Mouse (Mus musculus): ENCODE data around the gene Nrd1. TPM values are rescaled to one million over a fixed set of nuclear protein-coding genes. Genes with fewer than 3 reads are reported as not detected.

Nrd1 gene
- polyA plus RNA-seq, 1 experiment from 2014 or later = 54.3 TPM

DNA sequence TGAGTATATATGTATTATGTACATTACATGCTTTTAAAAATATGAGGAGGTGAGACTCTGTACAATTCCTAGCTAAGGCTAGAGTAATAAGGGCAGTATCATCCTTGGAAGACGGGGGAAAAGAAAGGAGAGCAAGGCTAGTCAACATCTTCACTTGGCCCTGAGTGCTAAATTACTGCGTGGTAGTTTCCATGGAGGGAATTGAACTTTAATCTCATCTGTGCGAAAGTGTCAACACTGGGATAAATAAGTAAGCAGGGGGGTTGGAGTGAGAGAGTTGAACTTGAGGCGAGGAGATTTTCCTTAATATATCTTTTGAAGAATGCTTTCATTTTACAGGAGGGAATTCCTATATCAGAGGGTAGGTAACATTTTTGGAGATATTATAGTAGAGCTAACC is 13.6 kb downstream of the Nrd1 start:
- 94% methylated on average over 4 of the region's 4 CpGs for WGBS
- Histone ChIP-seq H3K4me3 (ENCODE audit: low read depth, low read length) (no peak overlapping the region), H3K4me1 (ENCODE audit: control insufficient read depth, insufficient read depth, low read length) (no peaks in the 10 kb centered on the region), H3K36me3 (ENCODE audit: control insufficient read depth, insufficient read depth, low read length) (peaks cover 26% of the 10 kb centered on the region), H3K9me3 (ENCODE audit: control insufficient read depth, low read length) (no peaks in the 10 kb centered on the region), H3K27me3 (replicated peaks; ENCODE audit: control insufficient read depth, insufficient read depth, low read length) (no peaks in the 10 kb centered on the region), H3K9ac (ENCODE audit: low read depth, low read length) (no peak overlapping the region), H3K4me2 (ENCODE audit: low read depth, low read length) (no peak overlapping the region), H3K27ac (replicated peaks; ENCODE audit: low read depth, low read length) (no peak overlapping the region)
- DNase-seq (ENCODE audit: low spot score) (no peak), ATAC-seq (ENCODE audit: low read depth) (no peak)

GRCm38 (mm10) chr4:109017441-109017840 is 17.0 kb downstream of the Nrd1 start:
- no peak overlapping the region for H3K27ac ChIP-seq (replicated peaks; ENCODE audit: low read depth, low read length)

GRCm38 (mm10) chr4:109019301-109019700 is 18.8 kb downstream of the Nrd1 start:
- H3K4me2 ChIP-seq (ENCODE audit: low read depth, low read length) = no peak overlapping the region
- no peak for ATAC-seq (ENCODE audit: low read depth)
- peaks cover 56% of the 10 kb centered on the region for H3K36me3 ChIP-seq (ENCODE audit: control insufficient read depth, insufficient read depth, low read length)
- H3K4me3 ChIP-seq (ENCODE audit: low read depth, low read length) = no peak overlapping the region
- 79% methylated on average over 4 of the region's 4 CpGs for WGBS
- no peak for DNase-seq (ENCODE audit: low spot score)
- no peak overlapping the region for H3K27ac ChIP-seq (replicated peaks; ENCODE audit: low read depth, low read length)
- no peaks in the 10 kb centered on the region for H3K27me3 ChIP-seq (replicated peaks; ENCODE audit: control insufficient read depth, insufficient read depth, low read length)
- no peaks in the 10 kb centered on the region for H3K9me3 ChIP-seq (ENCODE audit: control insufficient read depth, low read length)
- no peak overlapping the region for H3K9ac ChIP-seq (ENCODE audit: low read depth, low read length)
- no peaks in the 10 kb centered on the region for H3K4me1 ChIP-seq (ENCODE audit: control insufficient read depth, insufficient read depth, low read length)

More at GRCm38 (mm10) chr4:109017441-109017840, 17.0 kb downstream of the Nrd1 start:
- Histone ChIP-seq H3K36me3 (ENCODE audit: control insufficient read depth, insufficient read depth, low read length) (peaks cover 48% of the 10 kb centered on the region), H3K4me2 (ENCODE audit: low read depth, low read length) (no peak overlapping the region), H3K4me3 (ENCODE audit: low read depth, low read length) (no peak overlapping the region), H3K27me3 (replicated peaks; ENCODE audit: control insufficient read depth, insufficient read depth, low read length) (no peaks in the 10 kb centered on the region), H3K4me1 (ENCODE audit: control insufficient read depth, insufficient read depth, low read length) (no peaks in the 10 kb centered on the region), H3K9me3 (ENCODE audit: control insufficient read depth, low read length) (no peaks in the 10 kb centered on the region), H3K9ac (ENCODE audit: low read depth, low read length) (no peak overlapping the region)
- ATAC-seq (ENCODE audit: low read depth) (no peak; the same call in 1 of the 2 replicates), DNase-seq (ENCODE audit: low spot score) (peak; percentile 18)
- WGBS = 53% methylated on average over 7 of the region's 7 CpGs

DNA sequence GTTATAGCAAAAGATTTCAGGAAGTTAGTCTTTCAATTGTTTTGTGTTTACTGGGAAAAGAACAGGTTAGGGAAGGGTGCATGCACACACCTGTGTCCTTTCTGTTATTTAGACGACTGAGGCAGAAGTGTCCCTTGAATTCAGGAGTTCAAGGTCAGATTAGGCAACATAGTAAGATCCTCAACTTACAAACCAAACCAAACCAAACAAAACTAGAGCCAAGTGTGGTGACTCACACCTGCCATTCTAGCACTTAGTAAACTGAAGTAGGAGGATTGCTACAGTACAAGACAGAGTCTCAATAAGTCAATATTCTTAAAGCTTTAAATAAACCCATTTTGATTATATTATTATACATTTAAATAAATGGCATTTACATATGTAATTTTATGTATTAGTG is 21.5 kb downstream of the Nrd1 start:
- Histone ChIP-seq H3K4me1 (ENCODE audit: control insufficient read depth, insufficient read depth, low read length) (no peaks in the 10 kb centered on the region), H3K27ac (replicated peaks; ENCODE audit: low read depth, low read length) (no peak overlapping the region), H3K36me3 (ENCODE audit: control insufficient read depth, insufficient read depth, low read length) (peaks cover 71% of the 10 kb centered on the region), H3K9ac (ENCODE audit: low read depth, low read length) (no peak overlapping the region), H3K9me3 (ENCODE audit: control insufficient read depth, low read length) (no peaks in the 10 kb centered on the region), H3K27me3 (replicated peaks; ENCODE audit: control insufficient read depth, insufficient read depth, low read length) (no peaks in the 10 kb centered on the region), H3K4me3 (ENCODE audit: low read depth, low read length) (no peak overlapping the region), H3K4me2 (ENCODE audit: low read depth, low read length) (no peak overlapping the region)
- no peak for ATAC-seq (ENCODE audit: low read depth)
- DNase-seq (ENCODE audit: low spot score) = no peak
- 85% methylated on average over 1 of the region's 1 CpGs for WGBS

DNA sequence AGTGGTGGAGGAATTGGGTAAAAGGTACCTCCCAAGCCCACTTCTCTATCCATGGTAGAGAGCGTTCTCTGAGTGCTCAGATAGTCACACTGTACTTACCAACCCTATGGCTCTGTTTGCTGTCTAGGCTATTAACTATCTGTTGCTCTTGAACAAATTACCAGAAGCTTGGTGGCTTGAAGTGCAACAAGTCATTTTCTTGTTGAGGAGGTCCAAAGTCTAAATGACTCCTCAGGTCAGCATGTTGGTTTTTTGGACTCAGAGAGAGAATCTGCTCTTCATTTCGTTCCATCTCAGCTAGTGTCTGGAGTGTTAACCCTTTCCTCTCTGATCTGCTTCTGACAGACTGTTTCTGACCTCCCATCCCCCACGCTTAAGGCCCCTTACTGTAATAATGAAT is 24.6 kb downstream of the Nrd1 start:
- DNase-seq (ENCODE audit: low spot score) = no peak
- 62% methylated on average over 3 of the region's 3 CpGs for WGBS
- Histone ChIP-seq H3K36me3 (ENCODE audit: control insufficient read depth, insufficient read depth, low read length) (peaks cover 68% of the 10 kb centered on the region), H3K27me3 (replicated peaks; ENCODE audit: control insufficient read depth, insufficient read depth, low read length) (no peaks in the 10 kb centered on the region), H3K27ac (replicated peaks; ENCODE audit: low read depth, low read length) (no peak overlapping the region), H3K9me3 (ENCODE audit: control insufficient read depth, low read length) (no peaks in the 10 kb centered on the region), H3K9ac (ENCODE audit: low read depth, low read length) (no peak overlapping the region), H3K4me1 (ENCODE audit: control insufficient read depth, insufficient read depth, low read length) (no peaks in the 10 kb centered on the region), H3K4me3 (ENCODE audit: low read depth, low read length) (no peak overlapping the region), H3K4me2 (ENCODE audit: low read depth, low read length) (no peak overlapping the region)
- ATAC-seq (ENCODE audit: low read depth) = no peak

DNA sequence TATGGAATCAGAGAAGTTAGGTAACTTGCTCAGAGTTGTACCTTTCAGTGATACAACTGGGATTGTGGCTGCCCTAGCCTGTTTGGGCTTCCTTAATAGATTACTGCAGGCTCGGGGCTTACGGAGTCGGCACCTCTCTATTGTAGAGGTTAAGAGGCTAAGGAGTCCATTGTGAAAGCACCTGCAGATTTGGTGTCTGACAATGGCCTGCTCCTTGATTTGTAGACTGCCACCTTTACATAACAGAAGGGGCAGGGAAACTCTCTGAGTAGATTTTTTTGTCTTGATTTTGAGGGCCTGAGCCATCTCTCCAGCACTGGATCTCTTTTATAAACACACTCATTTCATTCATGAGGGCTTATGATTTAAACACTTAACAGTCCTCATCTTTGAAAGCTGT is 26.1 kb downstream of the Nrd1 start:
- H3K4me1 ChIP-seq (ENCODE audit: control insufficient read depth, insufficient read depth, low read length) = no peaks in the 10 kb centered on the region
- H3K4me3 ChIP-seq (ENCODE audit: low read depth, low read length) = no peak overlapping the region
- H3K4me2 ChIP-seq (ENCODE audit: low read depth, low read length) = no peak overlapping the region
- no peak for DNase-seq (ENCODE audit: low spot score)
- no peak overlapping the region for H3K9ac ChIP-seq (ENCODE audit: low read depth, low read length)
- ATAC-seq (ENCODE audit: low read depth) = no peak
- no peak overlapping the region for H3K27ac ChIP-seq (replicated peaks; ENCODE audit: low read depth, low read length)
- peaks cover 73% of the 10 kb centered on the region for H3K36me3 ChIP-seq (ENCODE audit: control insufficient read depth, insufficient read depth, low read length)
- H3K27me3 ChIP-seq (replicated peaks; ENCODE audit: control insufficient read depth, insufficient read depth, low read length) = no peaks in the 10 kb centered on the region
- no peaks in the 10 kb centered on the region for H3K9me3 ChIP-seq (ENCODE audit: control insufficient read depth, low read length)
- 87% methylated on average over 3 of the region's 3 CpGs for WGBS

GRCm38 (mm10) chr4:109029857-109030256 is 29.4 kb downstream of the Nrd1 start:
- ATAC-seq (ENCODE audit: low read depth) (no peak), DNase-seq (ENCODE audit: low spot score) (no peak)
- H3K9me3 ChIP-seq (ENCODE audit: control insufficient read depth, low read length) = no peaks in the 10 kb centered on the region
- no peak overlapping the region for H3K4me3 ChIP-seq (ENCODE audit: low read depth, low read length)
- no peak overlapping the region for H3K9ac ChIP-seq (ENCODE audit: low read depth, low read length)
- no peaks in the 10 kb centered on the region for H3K4me1 ChIP-seq (ENCODE audit: control insufficient read depth, insufficient read depth, low read length)
- no peak overlapping the region for H3K4me2 ChIP-seq (ENCODE audit: low read depth, low read length)
- WGBS = 89% methylated on average over 2 of the region's 2 CpGs
- H3K27me3 ChIP-seq (replicated peaks; ENCODE audit: control insufficient read depth, insufficient read depth, low read length) = no peaks in the 10 kb centered on the region
- no peak overlapping the region for H3K27ac ChIP-seq (replicated peaks; ENCODE audit: low read depth, low read length)
- H3K36me3 ChIP-seq (ENCODE audit: control insufficient read depth, insufficient read depth, low read length) = peaks cover 81% of the 10 kb centered on the region

GRCm38 (mm10) chr4:109030266-109030665 is 29.8 kb downstream of the Nrd1 start:
- WGBS = 96% methylated on average over 2 of the region's 2 CpGs
- peaks cover 80% of the 10 kb centered on the region for H3K36me3 ChIP-seq (ENCODE audit: control insufficient read depth, insufficient read depth, low read length)

DNA sequence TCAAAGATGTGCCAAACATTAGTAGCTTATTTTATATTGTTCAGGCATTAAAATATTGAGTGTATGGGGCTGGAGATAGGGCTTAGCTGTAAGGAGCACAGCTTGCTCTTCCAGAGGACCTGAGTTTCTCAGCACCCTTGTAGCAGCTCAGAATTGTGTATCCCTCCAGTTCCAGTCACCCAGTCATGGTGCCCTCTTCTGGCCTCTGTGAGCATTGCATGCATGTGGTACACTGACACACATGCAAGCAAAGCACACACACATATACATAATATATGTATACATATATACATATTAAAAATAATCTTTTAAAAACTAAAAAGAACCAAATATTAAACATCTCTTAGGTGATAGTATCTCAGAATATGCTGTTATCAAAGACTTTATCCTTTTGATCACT is 35.9 kb downstream of the Nrd1 start:
- Histone ChIP-seq H3K27ac (replicated peaks; ENCODE audit: low read depth, low read length) (no peak overlapping the region), H3K4me1 (ENCODE audit: control insufficient read depth, insufficient read depth, low read length) (no peaks in the 10 kb centered on the region), H3K27me3 (replicated peaks; ENCODE audit: control insufficient read depth, insufficient read depth, low read length) (no peaks in the 10 kb centered on the region), H3K4me3 (ENCODE audit: low read depth, low read length) (no peak overlapping the region), H3K4me2 (ENCODE audit: low read depth, low read length) (no peak overlapping the region), H3K9me3 (ENCODE audit: control insufficient read depth, low read length) (no peaks in the 10 kb centered on the region), H3K36me3 (ENCODE audit: control insufficient read depth, insufficient read depth, low read length) (peaks cover 78% of the 10 kb centered on the region), H3K9ac (ENCODE audit: low read depth, low read length) (no peak overlapping the region)
- no peak for ATAC-seq (ENCODE audit: low read depth)
- DNase-seq (ENCODE audit: low spot score) = peak; percentile 24

More at GRCm38 (mm10) chr4:109030266-109030665, 29.8 kb downstream of the Nrd1 start:
- H3K4me1 ChIP-seq (ENCODE audit: control insufficient read depth, insufficient read depth, low read length) = no peaks in the 10 kb centered on the region
- ATAC-seq (ENCODE audit: low read depth) (no peak), DNase-seq (ENCODE audit: low spot score) (no peak)
- H3K9me3 ChIP-seq (ENCODE audit: control insufficient read depth, low read length) = no peaks in the 10 kb centered on the region
- H3K9ac ChIP-seq (ENCODE audit: low read depth, low read length) = no peak overlapping the region
- H3K27ac ChIP-seq (replicated peaks; ENCODE audit: low read depth, low read length) = no peak overlapping the region
- no peak overlapping the region for H3K4me2 ChIP-seq (ENCODE audit: low read depth, low read length)
- no peaks in the 10 kb centered on the region for H3K27me3 ChIP-seq (replicated peaks; ENCODE audit: control insufficient read depth, insufficient read depth, low read length)
- H3K4me3 ChIP-seq (ENCODE audit: low read depth, low read length) = no peak overlapping the region

Data from embryonic facial prominence, embryonic 14.5 days (tissue).